Mouse (Mus musculus) CH12.LX (cell line): ENCODE results near the gene Akap5. TPM values are rescaled to one million over a fixed set of nuclear protein-coding genes. Genes with fewer than 3 reads are reported as not detected.
A peak's percentile ranks its signal among the peaks of the same experiment; 100 is the strongest.

Source experiments
- DNase-seq: peaks from one replicate; pipeline ENCODE4 v3.0.0-alpha.2; 2013; ENCODE audit errors: extremely low read depth
- H3K27ac ChIP-seq: 2 replicates; pipeline ENCODE4 v1.5.1; 2012; ENCODE audit warnings: low read depth, mild to moderate bottlenecking, control low read depth, moderate library complexity; ENCODE audit not compliant: insufficient read depth
- H3K27me3 ChIP-seq: replicated peaks from 2 replicates; pipeline ENCODE3; 2012; ENCODE audit warnings: inconsistent platforms
- H3K36me3 ChIP-seq, 2 experiments: replicated peaks in 1 of 2; 2 replicates each; pipeline versions ENCODE3 to v1.6.1; 2012; ENCODE audit warnings: inconsistent platforms in 1 of 2, low read length in 1 of 2, mild to moderate bottlenecking in 1 of 2, mixed read lengths in 1 of 2, moderate library complexity in 1 of 2; ENCODE audit not compliant: control insufficient read depth in 1 of 2, insufficient read depth in 1 of 2
- H3K4me1 ChIP-seq, 2 experiments: 2 replicates each; pipeline ENCODE4 v1.6.1; 2012; ENCODE audit warnings: inconsistent platforms in 1 of 2, moderate library complexity in 1 of 2; ENCODE audit not compliant: insufficient read depth in 2 of 2, control insufficient read depth in 1 of 2
- H3K4me2 ChIP-seq: 2 replicates; pipeline ENCODE4 v1.6.1; 2012; ENCODE audit warnings: low read depth, mild to moderate bottlenecking, control low read depth; ENCODE audit not compliant: poor library complexity, insufficient read depth, severe bottlenecking
- H3K4me3 ChIP-seq, 3 experiments: fragments of 150-350 bp in 1 of 3; sonication (generic) in 1 of 3; replicated peaks in 1 of 3; 2 replicates each; pipeline versions ENCODE3 to v1.5.1; 2011 to 2012; ENCODE audit warnings: low read depth in 2 of 3, low read length in 2 of 3, mild to moderate bottlenecking in 2 of 3, moderate library complexity in 2 of 3, control low read depth in 1 of 3, improper control_type of control experiment in 1 of 3, inconsistent platforms in 1 of 3, mixed read lengths in 1 of 3; ENCODE audit not compliant: poor library complexity in 1 of 3
- H3K79me2 ChIP-seq: replicated peaks from 2 replicates; pipeline ENCODE4 v1.6.1; 2012; ENCODE audit warnings: mild to moderate bottlenecking, moderate library complexity; ENCODE audit not compliant: control insufficient read depth, poor library complexity, insufficient read depth, severe bottlenecking; ENCODE audit errors: extremely low read depth
- H3K9ac ChIP-seq: 2 replicates; pipeline ENCODE4 v1.6.1; 2012; ENCODE audit warnings: low read depth, mild to moderate bottlenecking, control low read depth, moderate library complexity; ENCODE audit not compliant: insufficient read depth
- H3K9me3 ChIP-seq: replicated peaks from 2 replicates; pipeline ENCODE3; 2012; ENCODE audit warnings: low read length, inconsistent platforms, mixed read lengths
- CHD1 ChIP-seq: IDR thresholded peaks from 2 replicates; pipeline ENCODE4 v1.6.1; 2012; ENCODE audit warnings: low read depth, low read length, improper control_type of control experiment, inconsistent platforms
- CTCF ChIP-seq, 2 experiments: IDR thresholded peaks in 1 of 2; conservative IDR thresholded peaks in 1 of 2; 2 replicates each; pipeline ENCODE4 v1.5.1; 2011 to 2012; ENCODE audit warnings: low read depth in 2 of 2, low read length in 2 of 2, improper control_type of control experiment in 1 of 2, inconsistent platforms in 1 of 2, mild to moderate bottlenecking in 1 of 2, moderate library complexity in 1 of 2
- ELF1 ChIP-seq: IDR thresholded peaks from 2 replicates; pipeline ENCODE4 v1.6.1; 2014; ENCODE audit warnings: low read depth, mild to moderate bottlenecking, inconsistent platforms, low read length, improper control_type of control experiment
- EP300 ChIP-seq: IDR thresholded peaks from 2 replicates; pipeline ENCODE4 v1.6.1; 2011; ENCODE audit warnings: low read length, improper control_type of control experiment
- GABPA ChIP-seq: IDR thresholded peaks from 2 replicates; pipeline ENCODE4 v1.6.1; 2012; ENCODE audit warnings: low read depth, low read length, improper control_type of control experiment, inconsistent platforms; ENCODE audit not compliant: insufficient replicate concordance
- IRF4 ChIP-seq: IDR thresholded peaks from 2 replicates; pipeline ENCODE4 v1.6.1; 2014; ENCODE audit warnings: low read depth, mild to moderate bottlenecking, inconsistent platforms, low read length, improper control_type of control experiment
- JUND ChIP-seq: conservative IDR thresholded peaks from 2 replicates; pipeline ENCODE4 v1.6.1; 2011; ENCODE audit warnings: low read depth, low read length, improper control_type of control experiment
- KAT2A ChIP-seq: IDR thresholded peaks from 2 replicates; pipeline ENCODE4 v1.6.1; 2012; ENCODE audit warnings: low read length, improper control_type of control experiment, inconsistent platforms; ENCODE audit not compliant: insufficient replicate concordance
- MAFK ChIP-seq: IDR thresholded peaks from 2 replicates; pipeline ENCODE4 v1.6.1; 2011; ENCODE audit warnings: low read length, improper control_type of control experiment; ENCODE audit not compliant: insufficient replicate concordance
- MEF2A ChIP-seq: IDR thresholded peaks from 2 replicates; pipeline ENCODE4 v1.6.1; 2014; ENCODE audit warnings: low read depth, mild to moderate bottlenecking, inconsistent platforms, low read length, improper control_type of control experiment, borderline replicate concordance
- MYC ChIP-seq: IDR thresholded peaks from 2 replicates; pipeline ENCODE4 v1.6.1; 2011; ENCODE audit warnings: low read depth, mild to moderate bottlenecking, improper control_type of control experiment, low read length
- NELFE ChIP-seq: IDR thresholded peaks from 2 replicates; pipeline ENCODE4 v1.6.1; 2011; ENCODE audit warnings: low read depth, low read length, improper control_type of control experiment
- NRF1 ChIP-seq: IDR thresholded peaks from 2 replicates; pipeline ENCODE4 v1.6.1; 2014; ENCODE audit warnings: low read depth, mild to moderate bottlenecking, inconsistent platforms, low read length, improper control_type of control experiment, moderate library complexity
- PAX5 ChIP-seq: IDR thresholded peaks from 2 replicates; pipeline ENCODE4 v1.6.1; 2012; ENCODE audit warnings: low read length, inconsistent platforms, mixed read lengths
- POLR2A ChIP-seq: IDR thresholded peaks from 2 replicates; pipeline ENCODE4 v1.6.1; 2011; ENCODE audit warnings: low read depth, mild to moderate bottlenecking, improper control_type of control experiment, low read length
- POLR2AphosphoS2 ChIP-seq: IDR thresholded peaks from 2 replicates; pipeline ENCODE4 v1.6.1; 2011; ENCODE audit warnings: low read depth, low read length, improper control_type of control experiment
- RAD21 ChIP-seq: IDR thresholded peaks from 2 replicates; pipeline ENCODE4 v1.6.1; 2011; ENCODE audit warnings: low read depth, mild to moderate bottlenecking, low read length, improper control_type of control experiment, moderate library complexity
- RCOR1 ChIP-seq: conservative IDR thresholded peaks from 2 replicates; pipeline ENCODE4 v1.6.1; 2012; ENCODE audit warnings: low read depth, mild to moderate bottlenecking, inconsistent platforms, low read length, improper control_type of control experiment
- SIN3A ChIP-seq: IDR thresholded peaks from 2 replicates; pipeline ENCODE4 v1.6.1; 2012; ENCODE audit warnings: low read length, improper control_type of control experiment, inconsistent platforms
- TCF12 ChIP-seq: IDR thresholded peaks from 2 replicates; pipeline ENCODE4 v1.6.1; 2014; ENCODE audit warnings: low read depth, mild to moderate bottlenecking, inconsistent platforms, low read length, improper control_type of control experiment
- USF1 ChIP-seq: IDR thresholded peaks from 2 replicates; pipeline ENCODE4 v1.6.1; 2014; ENCODE audit warnings: low read depth, mild to moderate bottlenecking, inconsistent platforms, low read length, improper control_type of control experiment
- ZC3H11A ChIP-seq: IDR thresholded peaks from 2 replicates; pipeline ENCODE4 v1.6.1; 2012; ENCODE audit warnings: low read depth, mild to moderate bottlenecking, inconsistent platforms, low read length, improper control_type of control experiment
- ZMIZ1 ChIP-seq: IDR thresholded peaks from 2 replicates; pipeline ENCODE4 v1.6.1; 2012; ENCODE audit warnings: low read depth, mild to moderate bottlenecking, inconsistent platforms, low read length, improper control_type of control experiment
- dilution Hi-C: fragments of 300-500 bp; cut with MboI; formaldehyde crosslinking; loops from 2 replicates; pipeline ENCODE4 v1.14.3; 2020; ENCODE audit warnings: low sequenced_read_pairs; ENCODE audit not compliant: extremely low pct_unique_long_range_greater_than_20kb, extremely low pct_ligation_motif_present
- in situ Hi-C: fragments of 300-500 bp; cut with MboI; formaldehyde crosslinking; loops from 3 replicates; pipeline ENCODE4 v1.14.3; 2019; ENCODE audit warnings: low sequenced_read_pairs, low pct_ligation_motif_present, low pct_unique_long_range_greater_than_20kb, mixed read lengths
- polyA plus RNA-seq: library from polyadenylated mRNA; unstranded; fragments of >175 nt; gene quantifications from 2 replicates; pipeline ENCODE4 v1.2.1, GENCODE M21; 2012; ENCODE audit warnings: low read depth; ENCODE audit not compliant: insufficient read length
- total RNA-seq, 2 experiments: library from RNA; depleted of rRNA; stranded (reverse); fragments of 300-350 nt in 1 of 2; fragments of >200 nt in 1 of 2; gene quantifications; 2 replicates each; pipeline ENCODE4 v1.2.3; 2012 to 2014

Gene Akap5
- total and polyA plus RNA-seq, 3 experiments = 0.27 to 0.89 (median 0.38) TPM

GRCm38 (mm10) chr12:76360868-76361267 is 36.2 kb downstream of the Akap5 start:
- Histone ChIP-seq H3K36me3 (peaks cover 5 to 31% of the 10 kb centered on the region in 2 experiments), H3K27me3 (no peaks in the 10 kb centered on the region), H3K4me2 (no peak overlapping the region)
- no peak for TF ChIP-seq MEF2A
- no peak for TF ChIP-seq PAX5
- no peak for TF ChIP-seq USF1
- no peak for TF ChIP-seq POLR2A
- no peak for TF ChIP-seq KAT2A
- TF ChIP-seq TCF12 = no peak
- TF ChIP-seq NRF1 = no peak
- TF ChIP-seq MYC = no peak
- no peak for TF ChIP-seq MAFK
- no peak for TF ChIP-seq IRF4
- TF ChIP-seq, all 38 proteins: peak for 0
- in situ Hi-C loops = loop anchor here (10.0 kb wide), 1 partner anchor 234 kb away; no protein-coding TSS in a partner anchor
- no peak overlapping the region for H3K9ac ChIP-seq
- dilution Hi-C loops = no loop called here
- H3K27ac ChIP-seq = no peak overlapping the region
- no peaks in the 10 kb centered on the region for H3K9me3 ChIP-seq
- no peak for DNase-seq
- H3K4me3 ChIP-seq = no peak overlapping the region
- peaks cover 56% of the 10 kb centered on the region for H3K79me2 ChIP-seq
- H3K4me1 ChIP-seq = peaks cover 7 to 43% of the 10 kb centered on the region in 2 experiments; a peak in 3 of 4 replicates

- Histone ChIP-seq H3K79me2 (peaks cover 62% of the 10 kb centered on the region), H3K27me3 (no peaks in the 10 kb centered on the region), H3K27ac (peak overlapping the region; percentile 55), H3K4me1 (peaks cover 7 to 51% of the 10 kb centered on the region in 2 experiments; a peak in 3 of 4 replicates), H3K36me3 (peaks cover 5 to 30% of the 10 kb centered on the region in 2 experiments), H3K9ac (peak overlapping the region; percentile 59), H3K4me3 (no peak overlapping the region), H3K9me3 (no peaks in the 10 kb centered on the region), H3K4me2 (peak overlapping the region; percentile 27)
- no peak for DNase-seq
- dilution Hi-C loops (no loop called here), in situ Hi-C loops (loop anchor here (10.0 kb wide), 1 partner anchor 233 kb away; no protein-coding TSS in a partner anchor)
- TF ChIP-seq NELFE (no peak), POLR2AphosphoS2 (no peak), SIN3A (no peak), RCOR1 (no peak), JUND (no peak), EP300 (no peak), ZC3H11A (no peak), IRF4 (no peak), GABPA (no peak), ZMIZ1 (no peak), MAFK (no peak), RAD21 (no peak), POLR2A (no peak), CHD1 (no peak), TCF12 (no peak), ELF1 (no peak), CTCF (conservative IDR thresholded peaks at IDR 0.05 in 1 of 2, IDR thresholded peaks at IDR 0.05 in 1 of 2; ENCODE audit: low read depth in 2 of 2, low read length in 2 of 2) (no peak)
Observed at GRCm38 (mm10) chr12:76361405-76362302, 37.0 kb downstream of the Akap5 start.
